Mouse (Mus musculus) myocyte (in vitro differentiated cells): ENCODE measurements at regions not wholly inside any gene's neighbourhood (a gene's known extent, or its start where the extent isn't known, plus 50 kb on each side); places are given as distances from the start of the nearest gene placed in this dataset.

Experiments
- MYOG ChIP-seq, 3 experiments: IDR thresholded peaks; one replicate each; pipeline ENCODE4 v1.6.1; 2011; ENCODE audit warnings: control low read depth in 2 of 3, low read depth in 2 of 3, mild to moderate bottlenecking in 2 of 3; ENCODE audit not compliant: insufficient read length in 2 of 3, control insufficient read depth in 1 of 3, insufficient read depth in 1 of 3
- POLR2A ChIP-seq: IDR thresholded peaks from one replicate; pipeline ENCODE4 v1.6.1; 2011; ENCODE audit warnings: low read depth, mild to moderate bottlenecking, control low read depth, moderate library complexity; ENCODE audit not compliant: insufficient read length

- TF ChIP-seq POLR2A (no peak), MYOG (IDR thresholded peaks at IDR 0.05; ENCODE audit: control insufficient read depth in 1 of 3, insufficient read depth in 1 of 3, insufficient read length in 2 of 3, low read depth in 2 of 3) (no peak)
Observed at GRCm38 (mm10) chr2:51550863-51551262, 76.4 kb upstream of the Tas2r134 start.
